Mouse (Mus musculus) bone marrow macrophage, adult 2 months (primary cell): Measurements from ENCODE around the gene Gm20388.

Source experiments
- CTCF ChIP-seq: IDR thresholded peaks from 2 replicates; pipeline ENCODE4 v1.5.1; 2012; ENCODE audit warnings: low read depth, mild to moderate bottlenecking, low read length, moderate library complexity
- POLR2A ChIP-seq: IDR thresholded peaks from 2 replicates; pipeline ENCODE4 v1.6.1; 2012; ENCODE audit warnings: mild to moderate bottlenecking, low read depth, low read length, borderline replicate concordance

GRCm38 (mm10) chr8:123342253-123342652, 3431.6 kb downstream of the Gm20388 start:
- no peak for TF ChIP-seq CTCF
- TF ChIP-seq POLR2A, result no peak
